Mouse (Mus musculus) spleen, adult 2 months (tissue): ENCODE results near the gene Il1r1. TPM values are rescaled to one million over a fixed set of nuclear protein-coding genes. Genes with fewer than 3 reads are reported as not detected.

Experiments
- DNase-seq, 2 experiments: peaks; one replicate each; pipeline versions ENCODE4 v3.0.0 to v3.0.0-alpha.2; 2012 to 2021; ENCODE audit warnings: low spot score in 2 of 2, low read depth in 1 of 2
- H3K27ac ChIP-seq: fragments of 200-500 bp; 2 replicates; pipeline ENCODE4 v1.5.1; 2012; ENCODE audit warnings: low read length, inconsistent platforms; ENCODE audit not compliant: insufficient read depth
- H3K27me3 ChIP-seq: fragments of 200-500 bp; 2 replicates; pipeline ENCODE4 v1.6.1; 2012; ENCODE audit warnings: mild to moderate bottlenecking, moderate library complexity, low read length, inconsistent platforms; ENCODE audit not compliant: control insufficient read depth, insufficient read depth
- H3K36me3 ChIP-seq: fragments of 200-500 bp; 2 replicates; pipeline ENCODE4 v1.6.1; 2012; ENCODE audit warnings: mild to moderate bottlenecking, low read length, inconsistent platforms; ENCODE audit not compliant: control insufficient read depth, insufficient read depth
- H3K4me1 ChIP-seq: fragments of 200-500 bp; 2 replicates; pipeline ENCODE4 v1.6.1; 2011; ENCODE audit warnings: inconsistent platforms; ENCODE audit not compliant: control insufficient read depth, insufficient read depth, insufficient read length
- H3K4me3 ChIP-seq: fragments of 200-500 bp; 2 replicates; pipeline ENCODE4 v1.5.1; 2011; ENCODE audit warnings: mild to moderate bottlenecking, inconsistent platforms; ENCODE audit not compliant: insufficient read depth, insufficient read length; ENCODE audit errors: extremely low read depth
- CTCF ChIP-seq: fragments of 200-500 bp; IDR thresholded peaks from 2 replicates; pipeline ENCODE4 v1.5.1; 2011; ENCODE audit warnings: mild to moderate bottlenecking, inconsistent platforms; ENCODE audit not compliant: insufficient read depth, insufficient read length, insufficient replicate concordance; ENCODE audit errors: extremely low read depth
- POLR2A ChIP-seq: fragments of 200-500 bp; IDR thresholded peaks from 2 replicates; pipeline ENCODE4 v1.6.1; 2011; ENCODE audit warnings: low read depth, low read length, inconsistent platforms
- WGBS: fragments of 180-500 bp; shearing (Covaris S2); methylation state at CpG from one replicate; pipeline ENCODE4 v1.1.7; 2018; 5-methylcytosine and 5-hydroxymethylcytosine counted together
- polyA plus RNA-seq: library from polyadenylated mRNA; depleted of rRNA; stranded (reverse); fragments of >200 nt; gene quantifications from 2 replicates; pipeline ENCODE4 v1.2.3, GENCODE M21; 2012; rRNA removed

Gene Il1r1
- polyA plus RNA-seq, result 3.9 and 5.2 TPM in 2 replicates

GRCm38 (mm10) chr1:40224539-40225284 lies at the start of gene Il1r1:
Gene Il1r1 (plus strand): TSS chr1:40225080.
- DNase-seq, result peak in 1 of 2 experiments; percentile 18
- no peaks in the 10 kb centered on the region for H3K27me3 ChIP-seq
- TF ChIP-seq CTCF (no peak), POLR2A (no peak)
- 22% methylated on average over 12 of the region's 12 CpGs for WGBS
- peak within 1 kb of the TSS; percentile 22; the same call in 1 of the 2 replicates for H3K27ac ChIP-seq
- H3K36me3 ChIP-seq, result no peaks in the 10 kb centered on the region
- H3K4me3 ChIP-seq, result peak within 1 kb of the TSS; percentile 5; the same call in 1 of the 2 replicates
- 0 out of 2 replicates have a peak, but pooled peaks cover 2% of the 10 kb centered on the region for H3K4me1 ChIP-seq

DNA sequence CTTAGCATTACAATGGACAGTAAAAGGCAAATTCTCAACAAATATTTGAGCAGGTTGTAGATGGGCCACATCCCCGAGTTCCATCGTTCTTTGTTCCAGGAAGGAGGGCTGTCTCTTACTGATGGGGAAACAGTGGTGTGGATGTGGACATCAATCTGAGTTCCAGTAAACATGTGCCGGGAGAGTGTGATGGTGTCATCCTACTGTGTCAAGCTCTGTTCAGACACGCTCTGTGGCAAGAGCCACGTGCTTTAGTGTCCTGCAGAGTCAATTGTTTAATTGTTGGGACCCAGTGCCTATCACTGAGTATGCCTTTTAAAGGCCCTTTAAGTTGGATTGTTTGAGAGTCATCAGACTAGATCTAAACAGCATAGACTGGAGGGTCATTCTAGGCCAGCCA lies 49.8 kb upstream of the Il1r1 start:
- H3K27ac ChIP-seq, result no peak overlapping the region

GRCm38 (mm10) chr1:40175797-40176196 lies 49.1 kb upstream of the Il1r1 start:
- no peak for DNase-seq
- TF ChIP-seq POLR2A (no peak), CTCF (no peak)
- no peak overlapping the region for H3K4me3 ChIP-seq
- 86% methylated on average over 1 of the region's 1 CpGs for WGBS
- no peak overlapping the region for H3K27ac ChIP-seq
- no peaks in the 10 kb centered on the region for H3K4me1 ChIP-seq
- no peaks in the 10 kb centered on the region for H3K27me3 ChIP-seq
- no peaks in the 10 kb centered on the region for H3K36me3 ChIP-seq

More for the DNA sequence above, 49.8 kb upstream of the Il1r1 start:
- TF ChIP-seq CTCF (no peak), POLR2A (no peak)
- H3K4me1 ChIP-seq, result no peaks in the 10 kb centered on the region
- 90% methylated on average over 5 of the region's 5 CpGs for WGBS
- H3K36me3 ChIP-seq, result no peaks in the 10 kb centered on the region
- H3K27me3 ChIP-seq, result no peaks in the 10 kb centered on the region
- DNase-seq, result no peak
- no peak overlapping the region for H3K4me3 ChIP-seq

DNA sequence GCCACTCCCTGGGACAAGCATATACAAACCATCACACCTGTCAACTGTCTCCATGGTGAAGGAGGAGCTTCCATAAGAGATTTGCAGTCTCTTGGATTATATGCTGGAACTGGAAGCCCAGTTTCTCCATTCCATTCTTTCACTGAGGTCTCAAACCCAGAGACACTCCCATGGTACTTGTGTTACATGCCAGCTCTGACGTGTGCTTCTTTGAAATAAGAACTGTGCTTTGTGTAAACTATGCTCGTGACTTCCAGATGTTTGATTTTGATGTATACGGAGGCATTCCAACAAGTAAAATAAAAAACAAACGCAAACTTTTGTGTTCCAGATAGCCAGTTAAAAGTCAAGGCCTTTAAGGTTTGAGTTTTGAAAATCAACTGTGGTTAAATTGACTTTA lies 45.8 kb upstream of the Il1r1 start:
- no peaks in the 10 kb centered on the region for H3K27me3 ChIP-seq
- no peaks in the 10 kb centered on the region for H3K4me1 ChIP-seq
- no peak for DNase-seq
- H3K4me3 ChIP-seq, result no peak overlapping the region
- no peak overlapping the region for H3K27ac ChIP-seq
- TF ChIP-seq POLR2A, result no peak
- TF ChIP-seq CTCF, result no peak
- 88% methylated on average over 4 of the region's 4 CpGs for WGBS
- no peaks in the 10 kb centered on the region for H3K36me3 ChIP-seq

GRCm38 (mm10) chr1:40179493-40179892 lies 45.4 kb upstream of the Il1r1 start:
- TF ChIP-seq CTCF, result no peak
- TF ChIP-seq POLR2A, result no peak
- WGBS, result 69% methylated on average over 1 of the region's 1 CpGs
- no peaks in the 10 kb centered on the region for H3K27me3 ChIP-seq
- no peaks in the 10 kb centered on the region for H3K4me1 ChIP-seq
- no peak overlapping the region for H3K4me3 ChIP-seq
- no peaks in the 10 kb centered on the region for H3K36me3 ChIP-seq
- H3K27ac ChIP-seq, result no peak overlapping the region
- DNase-seq, result no peak

- H3K27ac ChIP-seq, result no peak overlapping the region
- TF ChIP-seq POLR2A (no peak), CTCF (no peak)
- no peaks in the 10 kb centered on the region for H3K36me3 ChIP-seq
- H3K4me1 ChIP-seq, result no peaks in the 10 kb centered on the region
- no peaks in the 10 kb centered on the region for H3K27me3 ChIP-seq
- DNase-seq, result no peak
- WGBS, result 100% methylated on average over 2 of the region's 2 CpGs
- H3K4me3 ChIP-seq, result no peak overlapping the region
These were observed 44.0 kb upstream of the Il1r1 start for GRCm38 (mm10) chr1:40180861-40181260.

GRCm38 (mm10) chr1:40181716-40182115 lies 43.2 kb upstream of the Il1r1 start:
- Histone ChIP-seq H3K27me3 (no peaks in the 10 kb centered on the region), H3K4me3 (no peak overlapping the region), H3K4me1 (no peaks in the 10 kb centered on the region), H3K27ac (no peak overlapping the region), H3K36me3 (no peaks in the 10 kb centered on the region)
- DNase-seq, result no peak
- no peak for TF ChIP-seq POLR2A
- no peak for TF ChIP-seq CTCF
- 71% methylated on average over 3 of the region's 3 CpGs for WGBS
